Comparison of ENCODE assay signal across 7 mouse cellular contexts in genomic region chrX:111894321-111895050, GRCm38 (mm10). TPM values are rescaled to one million over a fixed set of nuclear protein-coding genes. Genes with fewer than 3 reads are reported as not detected.
DNase-seq lines count a peak whose midpoint lies in the region; ATAC-seq and TF ChIP-seq lines count a peak whose summit lies in the region.

No protein-coding gene starts in this region.

- no peaks in the 10 kb centered on the region for H3K9me3 ChIP-seq in lung, postnatal 0 days (ENCODE audit: low read length)
- no peaks in the 10 kb centered on the region for H3K9me3 ChIP-seq in forebrain, embryonic 10.5 days
- H3K9me3 ChIP-seq in kidney, postnatal 0 days (replicated peaks; ENCODE audit: low read length), result no peaks in the 10 kb centered on the region
- H3K9me3 ChIP-seq in midbrain, embryonic 16.5 days (replicated peaks; ENCODE audit: control insufficient read depth, low read length, poor library complexity, severe bottlenecking), result no peaks in the 10 kb centered on the region

- no peak for ATAC-seq in lung, postnatal 0 days
- peak; percentile 71 for ATAC-seq in kidney, postnatal 0 days (replicated peaks; ENCODE audit: low FRiP score, low read depth)
- peak; percentile 67 for ATAC-seq in midbrain, embryonic 16.5 days
- ATAC-seq in erythroid progenitor cell, adult 5-6 weeks (replicated peaks; ENCODE audit: low FRiP score, poor library complexity, severe bottlenecking), result no peak

- 35% methylated on average over 56 of the region's 71 CpGs for WGBS in lung, postnatal 0 days
- WGBS in forebrain, embryonic 10.5 days, result 33% methylated on average over 71 of the region's 71 CpGs
- 35% methylated on average over 71 of the region's 71 CpGs for WGBS in kidney, postnatal 0 days
- 16% methylated on average over 69 of the region's 71 CpGs for WGBS in midbrain, embryonic 16.5 days

- no peak overlapping the region for H3K27ac ChIP-seq in lung, postnatal 0 days (ENCODE audit: low read length)
- peak overlapping the region; percentile 71 for H3K27ac ChIP-seq in forebrain, embryonic 10.5 days
- H3K27ac ChIP-seq in kidney, postnatal 0 days, result no peak overlapping the region
- H3K27ac ChIP-seq in midbrain, embryonic 16.5 days (ENCODE audit: low read length), result no peak overlapping the region

- DNase-seq in lung, postnatal 0 days (ENCODE audit: low spot score), result no peak
- DNase-seq in lung, postnatal 10 days, result no peak
- peak; percentile 19 for DNase-seq in forebrain, embryonic 10.5 days (ENCODE audit: extremely low spot score, low spot score)
- DNase-seq in kidney, postnatal 0 days (ENCODE audit: low spot score), result peak; percentile 2
- no peak for DNase-seq in thymus, adult 18-20 months

- no peak for TF ChIP-seq EP300 in lung, postnatal 0 days (IDR thresholded peaks at IDR 0.05)

- H3K4me3 ChIP-seq in lung, postnatal 0 days (ENCODE audit: low read depth, low read length), result peak overlapping the region; percentile 29
- H3K4me3 ChIP-seq in forebrain, embryonic 10.5 days, result peak overlapping the region; percentile 55
- peak overlapping the region; percentile 34 for H3K4me3 ChIP-seq in kidney, postnatal 0 days (replicated peaks; ENCODE audit: low read depth, low read length)
- peak overlapping the region; percentile 53 for H3K4me3 ChIP-seq in midbrain, embryonic 16.5 days (ENCODE audit: low read depth, low read length)

- H3K4me1 ChIP-seq in lung, postnatal 0 days (ENCODE audit: insufficient read depth, low read depth, low read length), result no peaks in the 10 kb centered on the region
- H3K4me1 ChIP-seq in forebrain, embryonic 10.5 days, result 0 out of 2 replicates have a peak, but pooled peaks cover 6% of the 10 kb centered on the region
- no peaks in the 10 kb centered on the region for H3K4me1 ChIP-seq in kidney, postnatal 0 days (replicated peaks; ENCODE audit: insufficient read depth, low read length)
- H3K4me1 ChIP-seq in midbrain, embryonic 16.5 days (ENCODE audit: control insufficient read depth, insufficient read depth, low read length), result no peaks in the 10 kb centered on the region

- peak overlapping the region; percentile 54 for H3K4me2 ChIP-seq in lung, postnatal 0 days (replicated peaks; ENCODE audit: low read depth, low read length)
- peak overlapping the region; percentile 65 for H3K4me2 ChIP-seq in kidney, postnatal 0 days (ENCODE audit: low read length)
- H3K4me2 ChIP-seq in midbrain, embryonic 16.5 days (ENCODE audit: low read length), result peak overlapping the region; percentile 72

- H3K36me3 ChIP-seq in lung, postnatal 0 days (ENCODE audit: insufficient read depth, low read length), result no peaks in the 10 kb centered on the region
- H3K36me3 ChIP-seq in forebrain, embryonic 10.5 days (replicated peaks), result no peaks in the 10 kb centered on the region
- no peaks in the 10 kb centered on the region for H3K36me3 ChIP-seq in kidney, postnatal 0 days (ENCODE audit: insufficient read depth, low read length)
- H3K36me3 ChIP-seq in midbrain, embryonic 16.5 days (ENCODE audit: control insufficient read depth, insufficient read depth, low read length), result no peaks in the 10 kb centered on the region

- H3K9ac ChIP-seq in lung, postnatal 0 days (replicated peaks; ENCODE audit: low read depth), result no peak overlapping the region
- H3K9ac ChIP-seq in kidney, postnatal 0 days (ENCODE audit: low read depth, low read length), result no peak overlapping the region
- peak overlapping the region; percentile 44; the same call in 1 of the 2 replicates for H3K9ac ChIP-seq in midbrain, embryonic 16.5 days (ENCODE audit: low read depth, low read length)

- H3K27me3 ChIP-seq in lung, postnatal 0 days (replicated peaks; ENCODE audit: insufficient read depth, low read length), result no peaks in the 10 kb centered on the region
- H3K27me3 ChIP-seq in forebrain, embryonic 10.5 days (ENCODE audit: poor library complexity, severe bottlenecking), result peaks cover 12% of the 10 kb centered on the region; the same call in 1 of the 2 replicates
- H3K27me3 ChIP-seq in kidney, postnatal 0 days (ENCODE audit: insufficient read depth, low read length), result no peaks in the 10 kb centered on the region
- no peaks in the 10 kb centered on the region for H3K27me3 ChIP-seq in midbrain, embryonic 16.5 days (ENCODE audit: control insufficient read depth, insufficient read depth, low read depth, low read length)

- no peak for TF ChIP-seq CTCF in lung, postnatal 0 days (IDR thresholded peaks at IDR 0.05)
- no peak for TF ChIP-seq CTCF in kidney, postnatal 0 days (IDR thresholded peaks at IDR 0.05; ENCODE audit: low read depth)

RNA-seq across cellular contexts. Expression of gene Gm45194, which starts 3.3 kb away (rescaled TPM):
- polyA plus RNA-seq in lung, postnatal 0 days (2015; fragmentation: Nextera tagmentation; extraction: Ambion mirVana), result not detected in 2 replicates
- polyA plus RNA-seq in forebrain, embryonic 10.5 days (2016; fragmentation: Nextera tagmentation; extraction: Ambion mirVana), result 0.63 and 1.0 TPM in 2 replicates
- 0.17 TPM in 1 of 2 replicates, not detected in the other for polyA plus RNA-seq in kidney, postnatal 0 days (2015; fragmentation: Nextera tagmentation; extraction: Ambion mirVana)
- 0.30 and 0.74 TPM in 2 replicates for polyA plus RNA-seq in midbrain, embryonic 16.5 days (2015; fragmentation: Nextera tagmentation; extraction: Ambion mirVana)
- total RNA-seq in erythroid progenitor cell, adult 5-6 weeks (2015; ENCODE audit: low replicate concordance), result not detected in 2 replicates
- total RNA-seq in erythroid progenitor cell, adult 5-6 weeks (2017; ENCODE audit: low replicate concordance), result not detected in 2 replicates

Comparison
In these comparisons a context has a peak if more than half of its experiments do, and no peak if none do; other contexts are left out.
1. ATAC-seq: peak in kidney, postnatal 0 days (single experiment) and midbrain, embryonic 16.5 days (single experiment); none in lung, postnatal 0 days (single experiment) and erythroid progenitor cell, adult 5-6 weeks (single experiment).
2. DNase-seq: peak in forebrain, embryonic 10.5 days (single experiment) and kidney, postnatal 0 days (single experiment); none in lung, postnatal 0 days (single experiment), lung, postnatal 10 days (single experiment) and thymus, adult 18-20 months (0 of 2).
3. Peak in every context shown above with its lines, with median percentiles within 50 percentile points of each other: H3K4me2 ChIP-seq and H3K4me3 ChIP-seq.